ENCODE assay signal across 13 mouse cellular contexts in the genomic region with DNA sequence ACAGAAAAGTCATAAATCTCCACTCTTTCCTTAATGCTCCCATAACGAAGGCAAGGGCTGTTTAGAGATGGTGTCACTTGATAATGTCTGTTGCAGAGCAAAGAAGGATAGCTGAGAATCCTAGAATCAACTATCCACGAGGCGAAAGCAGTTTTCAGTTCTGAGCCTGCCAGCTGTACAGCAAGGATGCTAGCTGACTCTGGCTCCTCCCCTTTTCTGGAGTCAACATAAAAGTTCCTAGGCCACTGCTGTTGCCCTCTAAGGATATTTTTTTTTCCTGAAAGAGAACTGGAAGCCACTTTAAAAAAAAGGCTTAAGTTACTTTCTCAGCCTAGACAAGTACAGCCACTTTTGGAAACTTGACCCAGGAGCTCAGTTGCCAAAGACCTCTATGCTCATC.
DNase-seq lines count a peak whose midpoint lies in the region; ATAC-seq and TF ChIP-seq lines count a peak whose summit lies in the region.
"Had no signal": no experiment of that assay in that cellular context is flagged by ENCODE, and none has a peak within 500 bp of the region (broad histone marks: within the 10 kb centered on the region; RNA-seq: fewer than 3 reads in every experiment).

No protein-coding gene starts in this region.

- no peak overlapping the region for H3K4me2 ChIP-seq in hindbrain, postnatal 0 days (ENCODE audit: low read depth, low read length)
- peak overlapping the region; percentile 16; the same call in 1 of the 2 replicates for H3K4me2 ChIP-seq in lung, embryonic 15.5 days
- H3K4me2 ChIP-seq in hindbrain, embryonic 13.5 days: no peak overlapping the region
- H3K4me2 ChIP-seq: hindbrain, embryonic 12.5 days; liver, embryonic 12.5 days; midbrain, embryonic 11.5 days; neural tube, embryonic 12.5 days had no signal

- WGBS in hindbrain, embryonic 10.5 days: 43% methylated on average over 3 of the region's 3 CpGs
- WGBS in hindbrain, postnatal 0 days: 34% methylated on average over 3 of the region's 3 CpGs
- 8% methylated on average over 3 of the region's 3 CpGs for WGBS in lung, embryonic 15.5 days
- WGBS in hindbrain, embryonic 13.5 days: 49% methylated on average over 3 of the region's 3 CpGs

- 0 out of 2 replicates have a peak overlapping the region, but pooled peaks have one; percentile 2 for H3K27ac ChIP-seq in hindbrain, embryonic 10.5 days
- no peak overlapping the region for H3K27ac ChIP-seq in hindbrain, postnatal 0 days
- peak overlapping the region; percentile 19; the same call in 1 of the 2 replicates for H3K27ac ChIP-seq in lung, embryonic 15.5 days
- H3K27ac ChIP-seq in hindbrain, embryonic 13.5 days: no peak overlapping the region
- H3K27ac ChIP-seq: hindbrain, embryonic 12.5 days; liver, embryonic 12.5 days; neural tube, embryonic 12.5 days had no signal

- H3K4me3 ChIP-seq in hindbrain, embryonic 10.5 days: no peak overlapping the region
- no peak overlapping the region for H3K4me3 ChIP-seq in hindbrain, postnatal 0 days (ENCODE audit: low read length)
- H3K4me3 ChIP-seq in lung, embryonic 15.5 days: no peak overlapping the region
- no peak overlapping the region for H3K4me3 ChIP-seq in hindbrain, embryonic 13.5 days
- H3K4me3 ChIP-seq: erythroblast, embryonic 14.5 days; hindbrain, embryonic 12.5 days; liver, embryonic 12.5 days; neural tube, embryonic 12.5 days had no signal

- H3K27me3 ChIP-seq in hindbrain, embryonic 10.5 days (ENCODE audit: insufficient read depth, poor library complexity, severe bottlenecking): no peaks in the 10 kb centered on the region
- no peaks in the 10 kb centered on the region for H3K27me3 ChIP-seq in hindbrain, postnatal 0 days (ENCODE audit: insufficient read depth, low read length)
- H3K27me3 ChIP-seq in lung, embryonic 15.5 days: no peaks in the 10 kb centered on the region
- no peaks in the 10 kb centered on the region for H3K27me3 ChIP-seq in hindbrain, embryonic 13.5 days
- H3K27me3 ChIP-seq: hindbrain, embryonic 12.5 days; neural tube, embryonic 12.5 days had no signal

- peaks cover 93% of the 10 kb centered on the region for H3K4me1 ChIP-seq in hindbrain, embryonic 10.5 days (replicated peaks)
- no peaks in the 10 kb centered on the region; the same call in 1 of the 2 replicates for H3K4me1 ChIP-seq in hindbrain, postnatal 0 days (ENCODE audit: insufficient read depth, low read length)
- peaks cover 11% of the 10 kb centered on the region for H3K4me1 ChIP-seq in lung, embryonic 15.5 days
- H3K4me1 ChIP-seq in hindbrain, embryonic 13.5 days (replicated peaks): peaks cover 48% of the 10 kb centered on the region
- H3K4me1 ChIP-seq: liver, embryonic 12.5 days had no signal

- no peak for ATAC-seq in hindbrain, postnatal 0 days
- ATAC-seq in lung, embryonic 15.5 days (ENCODE audit: borderline replicate concordance, extremely low read depth, low FRiP score, low TSS enrichment): peak; percentile 12; the same call in 1 of the 2 replicates
- ATAC-seq in hindbrain, embryonic 13.5 days (ENCODE audit: low FRiP score): no peak
- ATAC-seq: liver, embryonic 12.5 days had no signal

- H3K9me3 ChIP-seq in hindbrain, embryonic 10.5 days: no peaks in the 10 kb centered on the region
- no peaks in the 10 kb centered on the region for H3K9me3 ChIP-seq in hindbrain, postnatal 0 days (ENCODE audit: low read length)
- H3K9me3 ChIP-seq in lung, embryonic 15.5 days: no peaks in the 10 kb centered on the region
- no peaks in the 10 kb centered on the region for H3K9me3 ChIP-seq in hindbrain, embryonic 13.5 days
- H3K9me3 ChIP-seq: hindbrain, embryonic 12.5 days; liver, embryonic 12.5 days; neural tube, embryonic 12.5 days had no signal

- no peak for TF ChIP-seq CTCF in hindbrain, postnatal 0 days (IDR thresholded peaks at IDR 0.05; ENCODE audit: low read depth)

- no peak overlapping the region for H3K9ac ChIP-seq in hindbrain, postnatal 0 days (replicated peaks; ENCODE audit: low read length)
- H3K9ac ChIP-seq in lung, embryonic 15.5 days: no peak overlapping the region
- H3K9ac ChIP-seq in hindbrain, embryonic 13.5 days: no peak overlapping the region
- H3K9ac ChIP-seq: hindbrain, embryonic 12.5 days; liver, embryonic 12.5 days; neural tube, embryonic 12.5 days had no signal

- H3K36me3 ChIP-seq in hindbrain, embryonic 10.5 days: peaks cover 21% of the 10 kb centered on the region; the same call in 1 of the 2 replicates
- no peaks in the 10 kb centered on the region for H3K36me3 ChIP-seq in hindbrain, postnatal 0 days (ENCODE audit: insufficient read depth, low read length)
- no peaks in the 10 kb centered on the region for H3K36me3 ChIP-seq in lung, embryonic 15.5 days
- 0 out of 2 replicates have a peak, but pooled peaks cover 3% of the 10 kb centered on the region for H3K36me3 ChIP-seq in hindbrain, embryonic 13.5 days
- H3K36me3 ChIP-seq: hindbrain, embryonic 12.5 days; liver, embryonic 12.5 days; neural tube, embryonic 12.5 days had no signal

- DNase-seq in hindbrain, embryonic 10.5 days (ENCODE audit: low spot score): no peak
- DNase-seq in hindbrain, postnatal 0 days (ENCODE audit: low spot score): no peak
- DNase-seq in lung, adult 18-20 months: no peak
- peak; percentile 4 for DNase-seq in adipocyte (ENCODE audit: low spot score)
- DNase-seq in forelimb bud, embryonic 11.5 days (ENCODE audit: low read depth, low spot score): peak; percentile 17
- DNase-seq in adrenal gland, postnatal 10 days: no peak

Comparison
In these comparisons a context has a peak if more than half of its experiments do, and no peak if none do; other contexts are left out.
1. H3K27ac ChIP-seq: peak in hindbrain, embryonic 10.5 days (single experiment) and lung, embryonic 15.5 days (single experiment); none in hindbrain, postnatal 0 days (single experiment) and hindbrain, embryonic 13.5 days (single experiment).
2. DNase-seq: peak in adipocyte (single experiment) and forelimb bud, embryonic 11.5 days (single experiment); none in hindbrain, embryonic 10.5 days (single experiment), hindbrain, postnatal 0 days (single experiment), lung, adult 18-20 months (0 of 2) and adrenal gland, postnatal 10 days (single experiment).